8 mouse cellular contexts compared by ENCODE assay signal in genomic region chr4:135920304-135921241, GRCm38 (mm10). TPM values are rescaled to one million over a fixed set of nuclear protein-coding genes. Genes with fewer than 3 reads are reported as not detected.
DNase-seq lines count a peak whose midpoint lies in the region; ATAC-seq lines count a peak whose summit lies in the region.

Gene Fuca1, plus strand, starts transcription at chr4:135920735.

- H3K9ac ChIP-seq in forebrain, embryonic 14.5 days (ENCODE audit: low read length): peak within 1 kb of the TSS; percentile 79
- peak within 1 kb of the TSS; percentile 83 for H3K9ac ChIP-seq in neural tube, embryonic 15.5 days (replicated peaks)

- H3K4me1 ChIP-seq in forebrain, embryonic 14.5 days (ENCODE audit: control insufficient read depth, insufficient read depth, low read length): peaks cover 6% of the 10 kb centered on the region
- peaks cover 16% of the 10 kb centered on the region for H3K4me1 ChIP-seq in neural tube, embryonic 15.5 days

- peak within 1 kb of the TSS; percentile 80 for H3K27ac ChIP-seq in forebrain, embryonic 14.5 days (ENCODE audit: low read depth, low read length)
- H3K27ac ChIP-seq in neural tube, embryonic 15.5 days (replicated peaks): peak within 1 kb of the TSS; percentile 90

- intact Hi-C loops in heart, postnatal 14 days (cut with DNase I): loop anchor here (1.0 kb wide), 1 partner anchor 119 kb away; no protein-coding TSS in a partner anchor

- peak; percentile 99 for ATAC-seq in forebrain, embryonic 14.5 days
- ATAC-seq in neural tube, embryonic 15.5 days (ENCODE audit: low FRiP score): peak; percentile 98

- H3K4me3 ChIP-seq in forebrain, embryonic 14.5 days (ENCODE audit: low read depth, low read length): peak within 1 kb of the TSS; percentile 73
- H3K4me3 ChIP-seq in neural tube, embryonic 15.5 days (replicated peaks): peak within 1 kb of the TSS; percentile 84

- WGBS in forebrain, embryonic 14.5 days: 2% methylated on average over 60 of the region's 60 CpGs
- WGBS in neural tube, embryonic 15.5 days: 2% methylated on average over 60 of the region's 60 CpGs

- H3K36me3 ChIP-seq in forebrain, embryonic 14.5 days (ENCODE audit: control insufficient read depth, insufficient read depth, low read length): peaks cover 8% of the 10 kb centered on the region; the same call in 1 of the 2 replicates
- peaks cover 13% of the 10 kb centered on the region for H3K36me3 ChIP-seq in neural tube, embryonic 15.5 days

- H3K9me3 ChIP-seq in forebrain, embryonic 14.5 days (replicated peaks; ENCODE audit: control insufficient read depth, low read length): no peaks in the 10 kb centered on the region
- H3K9me3 ChIP-seq in neural tube, embryonic 15.5 days (replicated peaks): no peaks in the 10 kb centered on the region

- DNase-seq in ES-CJ7 (ENCODE audit: low read depth, low spot score): peak; percentile 97
- peak; percentile 94 for DNase-seq in cerebellum, adult 11 months
- peak; percentile 99 for DNase-seq in forebrain, embryonic 14.5 days (ENCODE audit: low spot score)
- DNase-seq in heart, postnatal 14 days: peak; percentile 96 to 97
- peak; percentile 95 for DNase-seq in layer of hippocampus, adult 11-12 months (ENCODE audit: low spot score)
- peak; percentile 96 to 97 for DNase-seq in lung, adult 18-20 months
- peak; percentile 96 for DNase-seq in testis, postnatal 14 days (ENCODE audit: low spot score)

- no peaks in the 10 kb centered on the region for H3K27me3 ChIP-seq in forebrain, embryonic 14.5 days (replicated peaks; ENCODE audit: control insufficient read depth, insufficient read depth, low read length)
- no peaks in the 10 kb centered on the region for H3K27me3 ChIP-seq in neural tube, embryonic 15.5 days (replicated peaks)

- peak within 1 kb of the TSS; percentile 92 for H3K4me2 ChIP-seq in forebrain, embryonic 14.5 days (ENCODE audit: low read length)
- H3K4me2 ChIP-seq in neural tube, embryonic 15.5 days: peak within 1 kb of the TSS; percentile 89

RNA-seq across cellular contexts. Expression of gene Fuca1, which starts in this region (rescaled TPM):
- 53.1 and 60.7 TPM in 2 replicates for polyA plus RNA-seq in forebrain, embryonic 14.5 days (2014; fragmentation: Nextera tagmentation; extraction: Ambion mirVana)
- total RNA-seq in heart, postnatal 14 days (2021): 10 to 100 TPM; 33.5 to 40.7 TPM
- 68.6 and 71.5 TPM in 2 replicates for polyA plus RNA-seq in neural tube, embryonic 15.5 days (2015; fragmentation: Nextera tagmentation; extraction: Ambion mirVana)

Comparison
In these comparisons a context has a peak if more than half of its experiments do, and no peak if none do; other contexts are left out.
1. Peak in every context shown above with its lines: DNase-seq, ATAC-seq, H3K4me3 ChIP-seq and H3K27ac ChIP-seq.